Comparison of ENCODE assay signal across 25 mouse cellular contexts in the genomic region with DNA sequence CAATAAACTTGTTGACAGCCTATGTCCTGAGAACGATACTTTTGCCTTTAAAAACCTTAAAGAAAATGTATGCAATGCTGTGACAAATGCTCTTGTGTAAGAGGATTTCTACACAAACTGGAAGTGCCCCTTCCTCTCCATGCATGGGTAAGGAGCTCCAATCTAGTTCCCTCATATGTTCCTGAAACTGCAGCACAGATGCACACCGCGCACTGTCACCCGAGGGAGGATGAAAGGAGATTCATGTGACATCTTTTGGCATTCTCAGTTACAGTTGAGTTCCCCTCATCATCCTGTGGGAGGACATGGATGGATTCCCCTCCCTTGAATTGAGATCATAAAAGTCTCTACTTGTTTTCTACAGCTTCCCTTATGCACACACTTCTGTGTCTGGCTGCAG.
DNase-seq lines count a peak whose midpoint lies in the region; ATAC-seq and TF ChIP-seq lines count a peak whose summit lies in the region.
"Had no signal": no experiment of that assay in that cellular context is flagged by ENCODE, and none has a peak within 500 bp of the region (broad histone marks: within the 10 kb centered on the region; RNA-seq: fewer than 3 reads in every experiment).

No protein-coding gene starts in this region.

- H3K4me3 ChIP-seq in kidney, embryonic 14.5 days (ENCODE audit: low read length): no peak overlapping the region
- H3K4me3 ChIP-seq in lung, postnatal 0 days (ENCODE audit: low read depth, low read length): no peak overlapping the region
- H3K4me3 ChIP-seq: embryonic facial prominence, embryonic 13.5 days; erythroblast, embryonic 14.5 days; heart, embryonic 10.5 days; heart, embryonic 15.5 days; intestine, embryonic 15.5 days; limb, embryonic 12.5 days; midbrain, embryonic 12.5 days had no signal

- H3K9me3 ChIP-seq in kidney, embryonic 14.5 days (ENCODE audit: control insufficient read depth, low read length): no peaks in the 10 kb centered on the region
- no peaks in the 10 kb centered on the region for H3K9me3 ChIP-seq in lung, postnatal 0 days (ENCODE audit: low read length)
- H3K9me3 ChIP-seq: embryonic facial prominence, embryonic 13.5 days; heart, embryonic 10.5 days; heart, embryonic 15.5 days; intestine, embryonic 15.5 days; limb, embryonic 12.5 days; midbrain, embryonic 12.5 days had no signal

- peak; percentile 72 for ATAC-seq in kidney, embryonic 14.5 days (ENCODE audit: low FRiP score, low TSS enrichment)
- no peak for ATAC-seq in lung, postnatal 0 days
- ATAC-seq in granulocyte monocyte progenitor cell, adult 5-6 weeks (replicated peaks; ENCODE audit: poor library complexity, severe bottlenecking): peak; percentile 89
- peak; percentile 55; the same call in 1 of the 2 replicates for ATAC-seq in neutrophil, adult 5-6 weeks (ENCODE audit: extremely low read depth, insufficient number of reproducible peaks, low FRiP score, poor library complexity, severe bottlenecking)
- ATAC-seq: forebrain, embryonic 16.5 days; hindbrain, postnatal 0 days; intestine, embryonic 15.5 days had no signal

- H3K4me2 ChIP-seq in kidney, embryonic 14.5 days (replicated peaks; ENCODE audit: low read depth, low read length): no peak overlapping the region
- no peak overlapping the region for H3K4me2 ChIP-seq in lung, postnatal 0 days (replicated peaks; ENCODE audit: low read depth, low read length)
- H3K4me2 ChIP-seq: embryonic facial prominence, embryonic 13.5 days; heart, embryonic 15.5 days; intestine, embryonic 15.5 days; limb, embryonic 12.5 days; midbrain, embryonic 12.5 days had no signal

- no peak for TF ChIP-seq CTCF in lung, postnatal 0 days (IDR thresholded peaks at IDR 0.05)

- no peak overlapping the region for H3K27ac ChIP-seq in kidney, embryonic 14.5 days (ENCODE audit: low read depth, low read length)
- H3K27ac ChIP-seq in lung, postnatal 0 days (ENCODE audit: low read length): no peak overlapping the region
- H3K27ac ChIP-seq: embryonic facial prominence, embryonic 13.5 days; heart, embryonic 10.5 days; heart, embryonic 15.5 days; hindbrain, postnatal 0 days; intestine, embryonic 15.5 days; limb, embryonic 12.5 days; midbrain, embryonic 12.5 days had no signal

- H3K4me1 ChIP-seq in kidney, embryonic 14.5 days (ENCODE audit: control insufficient read depth, insufficient read depth, low read length): no peaks in the 10 kb centered on the region
- no peaks in the 10 kb centered on the region for H3K4me1 ChIP-seq in lung, postnatal 0 days (ENCODE audit: insufficient read depth, low read depth, low read length)
- H3K4me1 ChIP-seq: embryonic facial prominence, embryonic 13.5 days; heart, embryonic 10.5 days; heart, embryonic 15.5 days; intestine, embryonic 15.5 days; midbrain, embryonic 12.5 days had no signal

- WGBS in kidney, embryonic 14.5 days: 56% methylated on average over 4 of the region's 4 CpGs
- 78% methylated on average over 4 of the region's 4 CpGs for WGBS in lung, postnatal 0 days

- no peak for DNase-seq in kidney, postnatal 36 days
- peak; percentile 30 for DNase-seq in lung, postnatal 0 days (ENCODE audit: low spot score)
- DNase-seq in lung, postnatal 4 days: no peak
- DNase-seq in gastrocnemius, adult 8-10 months (ENCODE audit: low spot score in 2 of 2): no peak
- no peak for DNase-seq in thymus, postnatal 4 days
- DNase-seq: adrenal gland, adult 2 months; adrenal gland, postnatal 36 days; cerebellum, adult 8-10 months; gastrocnemius, postnatal 14 days; kidney, adult 2 months; retina, postnatal 1 day; right cerebral cortex, postnatal 14 days; thymus, postnatal 14 days had no signal

- no peaks in the 10 kb centered on the region for H3K36me3 ChIP-seq in kidney, embryonic 14.5 days (ENCODE audit: control insufficient read depth, insufficient read depth, low read length)
- no peaks in the 10 kb centered on the region for H3K36me3 ChIP-seq in lung, postnatal 0 days (ENCODE audit: insufficient read depth, low read length)
- H3K36me3 ChIP-seq: embryonic facial prominence, embryonic 13.5 days; heart, embryonic 10.5 days; heart, embryonic 15.5 days; intestine, embryonic 15.5 days; limb, embryonic 12.5 days; midbrain, embryonic 12.5 days had no signal

- H3K27me3 ChIP-seq in kidney, embryonic 14.5 days (ENCODE audit: control insufficient read depth, insufficient read depth, low read length): no peaks in the 10 kb centered on the region
- H3K27me3 ChIP-seq in lung, postnatal 0 days (replicated peaks; ENCODE audit: insufficient read depth, low read length): no peaks in the 10 kb centered on the region
- H3K27me3 ChIP-seq: embryonic facial prominence, embryonic 13.5 days; intestine, embryonic 15.5 days; limb, embryonic 12.5 days; midbrain, embryonic 12.5 days had no signal

- H3K9ac ChIP-seq in kidney, embryonic 14.5 days (ENCODE audit: low read depth, low read length): no peak overlapping the region
- H3K9ac ChIP-seq in lung, postnatal 0 days (replicated peaks; ENCODE audit: low read depth): no peak overlapping the region
- H3K9ac ChIP-seq: embryonic facial prominence, embryonic 13.5 days; heart, embryonic 15.5 days; intestine, embryonic 15.5 days; limb, embryonic 12.5 days; midbrain, embryonic 12.5 days had no signal

- no peak for TF ChIP-seq EP300 in lung, postnatal 0 days (IDR thresholded peaks at IDR 0.05)
